Mouse (Mus musculus) MEL (cell line): ENCODE results near the gene Klk1b5. TPM values are rescaled to one million over a fixed set of nuclear protein-coding genes. Genes with fewer than 3 reads are reported as not detected.

ENCODE experiments used
- DNase-seq: peaks from one replicate; pipeline ENCODE4 v3.0.0; 2011; ENCODE audit warnings: low read depth, low spot score
- H3K27ac ChIP-seq: 2 replicates; pipeline ENCODE4 v1.5.1; 2012; ENCODE audit warnings: low read depth, mild to moderate bottlenecking, control low read depth, low read length, moderate library complexity; ENCODE audit not compliant: control insufficient read depth
- H3K27me3 ChIP-seq, 2 experiments: fragments of 150-350 bp in 1 of 2; sonication (generic) in 1 of 2; 2 replicates each; pipeline ENCODE4 v1.6.1; 2012; ENCODE audit warnings: low read length in 2 of 2, mild to moderate bottlenecking in 2 of 2, improper control_type of control experiment in 1 of 2, moderate library complexity in 1 of 2; ENCODE audit not compliant: insufficient read depth in 2 of 2, control insufficient read depth in 1 of 2
- H3K36me3 ChIP-seq, 2 experiments: 2 replicates each; pipeline ENCODE4 v1.6.1; 2012 to 2014; ENCODE audit warnings: low read length in 2 of 2, improper control_type of control experiment in 1 of 2, inconsistent platforms in 1 of 2, mild to moderate bottlenecking in 1 of 2; ENCODE audit not compliant: insufficient read depth in 2 of 2, control insufficient read depth in 1 of 2
- H3K4me1 ChIP-seq, 2 experiments: fragments of 150-350 bp in 1 of 2; sonication (generic) in 1 of 2; 2 replicates each; pipeline ENCODE4 v1.6.1; 2012; ENCODE audit warnings: low read length in 2 of 2, improper control_type of control experiment in 1 of 2, mild to moderate bottlenecking in 1 of 2; ENCODE audit not compliant: insufficient read depth in 2 of 2, control insufficient read depth in 1 of 2
- H3K4me3 ChIP-seq, 2 experiments: fragments of 150-350 bp in 1 of 2; sonication (generic) in 1 of 2; 2 replicates each; pipeline ENCODE4 v1.5.1; 2012; ENCODE audit warnings: low read depth in 2 of 2, low read length in 2 of 2, mild to moderate bottlenecking in 2 of 2, moderate library complexity in 2 of 2, control low read depth in 1 of 2, improper control_type of control experiment in 1 of 2; ENCODE audit not compliant: control insufficient read depth in 1 of 2, insufficient read depth in 1 of 2
- H3K79me2 ChIP-seq: 2 replicates; pipeline ENCODE4 v1.6.1; 2012; ENCODE audit warnings: mild to moderate bottlenecking, low read length, moderate library complexity; ENCODE audit not compliant: control insufficient read depth, poor library complexity, insufficient read depth
- H3K9ac ChIP-seq: 2 replicates; pipeline ENCODE4 v1.6.1; 2012; ENCODE audit warnings: low read depth, mild to moderate bottlenecking, control low read depth, low read length, moderate library complexity; ENCODE audit not compliant: control insufficient read depth, poor library complexity, severe bottlenecking
- H3K9me3 ChIP-seq: fragments of 150-350 bp; sonication (generic); replicated peaks from 2 replicates; pipeline ENCODE4 v1.6.1; 2012; ENCODE audit warnings: mild to moderate bottlenecking, low read length, improper control_type of control experiment, moderate library complexity; ENCODE audit not compliant: insufficient read depth
- CHD1 ChIP-seq: IDR thresholded peaks from 2 replicates; pipeline ENCODE4 v1.6.1; 2012; ENCODE audit warnings: low read depth, mild to moderate bottlenecking, inconsistent platforms, low read length, improper control_type of control experiment
- CHD2 ChIP-seq: IDR thresholded peaks from 2 replicates; pipeline ENCODE4 v1.6.1; 2011; ENCODE audit warnings: low read length, improper control_type of control experiment
- CTCF ChIP-seq, 3 experiments: IDR thresholded peaks in 2 of 3; conservative IDR thresholded peaks in 1 of 3; 2 replicates each; pipeline ENCODE4 v1.5.1; 2011 to 2012; ENCODE audit warnings: low read length in 3 of 3, low read depth in 2 of 3, mild to moderate bottlenecking in 2 of 3, improper control_type of control experiment in 1 of 3, inconsistent platforms in 1 of 3, mixed read lengths in 1 of 3, moderate library complexity in 1 of 3; ENCODE audit not compliant: control insufficient read depth in 1 of 3, insufficient read depth in 1 of 3, poor library complexity in 1 of 3, severe bottlenecking in 1 of 3
- E2F4 ChIP-seq: IDR thresholded peaks from 2 replicates; pipeline ENCODE4 v1.6.1; 2011; ENCODE audit warnings: low read depth, low read length, improper control_type of control experiment, borderline replicate concordance
- ELF1 ChIP-seq: IDR thresholded peaks from 2 replicates; pipeline ENCODE4 v1.6.1; 2014; ENCODE audit warnings: low read depth, mild to moderate bottlenecking, inconsistent platforms, low read length, improper control_type of control experiment, moderate library complexity
- GABPA ChIP-seq: IDR thresholded peaks from 2 replicates; pipeline ENCODE4 v1.6.1; 2012; ENCODE audit warnings: low read depth, mild to moderate bottlenecking, inconsistent platforms, low read length, improper control_type of control experiment, moderate library complexity
- GATA1 ChIP-seq: IDR thresholded peaks from 2 replicates; pipeline ENCODE4 v1.6.1; 2011; ENCODE audit warnings: low read depth, low read length, improper control_type of control experiment
- HCFC1 ChIP-seq: IDR thresholded peaks from 2 replicates; pipeline ENCODE4 v1.6.1; 2012; ENCODE audit warnings: low read depth, mild to moderate bottlenecking, inconsistent platforms, low read length, improper control_type of control experiment, moderate library complexity
- JUND ChIP-seq: IDR thresholded peaks from 2 replicates; pipeline ENCODE4 v1.6.1; 2011; ENCODE audit warnings: low read depth, mild to moderate bottlenecking, improper control_type of control experiment, low read length
- KAT2A ChIP-seq: conservative IDR thresholded peaks from 2 replicates; pipeline ENCODE4 v1.6.1; 2012; ENCODE audit warnings: low read depth, low read length, improper control_type of control experiment, inconsistent platforms
- MAX ChIP-seq: IDR thresholded peaks from 2 replicates; pipeline ENCODE4 v1.6.1; 2011; ENCODE audit warnings: low read length, improper control_type of control experiment
- MEF2A ChIP-seq: IDR thresholded peaks from 2 replicates; pipeline ENCODE4 v1.6.1; 2014; ENCODE audit warnings: low read depth, mild to moderate bottlenecking, inconsistent platforms, low read length, improper control_type of control experiment; ENCODE audit not compliant: poor library complexity, insufficient replicate concordance, severe bottlenecking; ENCODE audit errors: extremely low read depth
- NELFE ChIP-seq: IDR thresholded peaks from 2 replicates; pipeline ENCODE4 v1.6.1; 2011; ENCODE audit warnings: low read depth, low read length, improper control_type of control experiment
- NRF1 ChIP-seq: IDR thresholded peaks from 2 replicates; pipeline ENCODE4 v1.6.1; 2014; ENCODE audit warnings: low read depth, mild to moderate bottlenecking, inconsistent platforms, low read length, improper control_type of control experiment, moderate library complexity; ENCODE audit not compliant: poor library complexity, insufficient read depth, severe bottlenecking
- POLR2A ChIP-seq, 2 experiments: IDR thresholded peaks; 2 replicates each; pipeline ENCODE4 v1.6.1; 2011 to 2012; ENCODE audit warnings: low read length in 2 of 2, mild to moderate bottlenecking in 2 of 2, control low read depth in 1 of 2, improper control_type of control experiment in 1 of 2, low read depth in 1 of 2, moderate library complexity in 1 of 2; ENCODE audit not compliant: control insufficient read depth in 1 of 2, insufficient read depth in 1 of 2, poor library complexity in 1 of 2
- POLR2AphosphoS5 ChIP-seq: IDR thresholded peaks from 2 replicates; pipeline ENCODE4 v1.6.1; 2012; ENCODE audit warnings: low read depth, borderline replicate concordance, mild to moderate bottlenecking, inconsistent platforms, low read length, moderate library complexity, mixed read lengths
- RAD21 ChIP-seq: IDR thresholded peaks from 2 replicates; pipeline ENCODE4 v1.6.1; 2011; ENCODE audit warnings: mild to moderate bottlenecking, low read depth, low read length, improper control_type of control experiment
- RCOR1 ChIP-seq: IDR thresholded peaks from 2 replicates; pipeline ENCODE4 v1.6.1; 2012; ENCODE audit warnings: low read depth, mild to moderate bottlenecking, inconsistent platforms, low read length, improper control_type of control experiment
- SIN3A ChIP-seq: IDR thresholded peaks from 2 replicates; pipeline ENCODE4 v1.6.1; 2012; ENCODE audit warnings: low read length, improper control_type of control experiment, inconsistent platforms
- SMC3 ChIP-seq: IDR thresholded peaks from 2 replicates; pipeline ENCODE4 v1.6.1; 2011; ENCODE audit warnings: low read depth, low read length, improper control_type of control experiment
- TAL1 ChIP-seq: IDR thresholded peaks from 2 replicates; pipeline ENCODE4 v1.6.1; 2012; ENCODE audit warnings: mild to moderate bottlenecking, inconsistent platforms, low read length, moderate library complexity, mixed read lengths
- TBP ChIP-seq: IDR thresholded peaks from 2 replicates; pipeline ENCODE4 v1.8.0; 2011; ENCODE audit warnings: low read depth, low read length, improper control_type of control experiment
- TCF12 ChIP-seq: IDR thresholded peaks from 2 replicates; pipeline ENCODE4 v1.6.1; 2014; ENCODE audit warnings: low read depth, mild to moderate bottlenecking, inconsistent platforms, low read length, improper control_type of control experiment, moderate library complexity
- UBTF ChIP-seq: IDR thresholded peaks from 2 replicates; pipeline ENCODE4 v1.6.1; 2012; ENCODE audit warnings: low read depth, mild to moderate bottlenecking, inconsistent platforms, low read length, improper control_type of control experiment, moderate library complexity, borderline replicate concordance; ENCODE audit not compliant: insufficient read depth
- USF2 ChIP-seq, 2 experiments: IDR thresholded peaks; 2 replicates each; pipeline ENCODE4 v1.6.1; 2011 to 2012; ENCODE audit warnings: improper control_type of control experiment in 2 of 2, low read length in 2 of 2, borderline replicate concordance in 1 of 2, inconsistent platforms in 1 of 2, low read depth in 1 of 2, mild to moderate bottlenecking in 1 of 2; ENCODE audit not compliant: insufficient read depth in 1 of 2
- ZC3H11A ChIP-seq: IDR thresholded peaks from 2 replicates; pipeline ENCODE4 v1.6.1; 2012; ENCODE audit warnings: low read depth, mild to moderate bottlenecking, inconsistent platforms, low read length, improper control_type of control experiment
- ZKSCAN1 ChIP-seq: IDR thresholded peaks from 2 replicates; pipeline ENCODE4 v1.6.1; 2012; ENCODE audit warnings: low read depth, mild to moderate bottlenecking, inconsistent platforms, low read length, improper control_type of control experiment, moderate library complexity
- ZMIZ1 ChIP-seq: IDR thresholded peaks from 2 replicates; pipeline ENCODE4 v1.6.1; 2012; ENCODE audit warnings: low read depth, mild to moderate bottlenecking, inconsistent platforms, low read length, improper control_type of control experiment, moderate library complexity
- polyA plus RNA-seq, 2 experiments: library from polyadenylated mRNA; stranded (reverse) in 1 of 2; unstranded in 1 of 2; fragments of >175 nt in 1 of 2; fragments of >200 nt in 1 of 2; gene quantifications; 2 replicates each; pipeline versions ENCODE4 v1.2.1 to v1.2.4; 2012; ENCODE audit warnings: low replicate concordance in 2 of 2, low read depth in 1 of 2; ENCODE audit not compliant: insufficient read length in 2 of 2, insufficient read depth in 1 of 2, missing spikeins in 1 of 2
- total RNA-seq: library from RNA; depleted of rRNA; stranded (reverse); fragments of 300-350 nt; gene quantifications from 2 replicates; pipeline ENCODE4 v1.2.3, GENCODE M21; 2012

Gene Klk1b5
- total and polyA plus RNA-seq, 3 experiments, result not detected

DNA sequence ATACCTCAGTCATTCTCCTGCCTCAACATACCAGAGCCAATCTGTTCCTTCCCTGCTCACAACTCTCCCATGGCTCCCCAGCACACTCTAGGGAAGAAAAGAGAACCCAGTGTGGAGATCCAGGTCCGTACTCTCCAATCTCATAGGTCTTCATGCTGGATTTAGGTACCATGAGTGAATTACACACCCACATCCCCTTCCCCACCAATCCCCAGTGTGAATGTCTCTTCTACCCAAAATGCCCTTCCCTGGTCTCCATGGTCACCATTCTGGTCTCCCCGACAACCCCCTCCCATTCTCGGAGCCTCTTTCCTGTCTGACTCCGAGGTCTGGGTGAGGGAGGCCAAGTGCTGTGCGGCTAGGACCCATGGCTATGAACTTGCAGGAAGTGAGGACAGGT is 45.4 kb downstream of the Klk1b5 start, which contains the start of gene Gm15517:
Gm15517 (plus strand) TSS at position 301 of the 400 bp plus-strand sequence.
- H3K36me3 ChIP-seq, result no peaks in the 10 kb centered on the region
- no peak within 1 kb of the TSS for H3K9ac ChIP-seq
- no peak for TF ChIP-seq ZMIZ1
- TF ChIP-seq RCOR1, result no peak
- TF ChIP-seq NRF1, result no peak
- no peak for TF ChIP-seq POLR2AphosphoS5
- no peak for TF ChIP-seq ELF1
- no peak for TF ChIP-seq CHD2
- TF ChIP-seq ZKSCAN1, result no peak
- TF ChIP-seq USF2 (IDR thresholded peaks at IDR 0.05; ENCODE audit: borderline replicate concordance in 1 of 2, insufficient read depth in 1 of 2, low read depth in 1 of 2, low read length in 2 of 2), result no peak
- TF ChIP-seq GATA1, result no peak
- no peak for TF ChIP-seq NELFE
- no peaks in the 10 kb centered on the region for H3K79me2 ChIP-seq
- H3K4me1 ChIP-seq, result no peaks in the 10 kb centered on the region
- no peaks in the 10 kb centered on the region for H3K27me3 ChIP-seq
- no peaks in the 10 kb centered on the region for H3K9me3 ChIP-seq
- no peak within 1 kb of the TSS for H3K4me3 ChIP-seq
- no peak within 1 kb of the TSS for H3K27ac ChIP-seq
- DNase-seq, result no peak

DNA sequence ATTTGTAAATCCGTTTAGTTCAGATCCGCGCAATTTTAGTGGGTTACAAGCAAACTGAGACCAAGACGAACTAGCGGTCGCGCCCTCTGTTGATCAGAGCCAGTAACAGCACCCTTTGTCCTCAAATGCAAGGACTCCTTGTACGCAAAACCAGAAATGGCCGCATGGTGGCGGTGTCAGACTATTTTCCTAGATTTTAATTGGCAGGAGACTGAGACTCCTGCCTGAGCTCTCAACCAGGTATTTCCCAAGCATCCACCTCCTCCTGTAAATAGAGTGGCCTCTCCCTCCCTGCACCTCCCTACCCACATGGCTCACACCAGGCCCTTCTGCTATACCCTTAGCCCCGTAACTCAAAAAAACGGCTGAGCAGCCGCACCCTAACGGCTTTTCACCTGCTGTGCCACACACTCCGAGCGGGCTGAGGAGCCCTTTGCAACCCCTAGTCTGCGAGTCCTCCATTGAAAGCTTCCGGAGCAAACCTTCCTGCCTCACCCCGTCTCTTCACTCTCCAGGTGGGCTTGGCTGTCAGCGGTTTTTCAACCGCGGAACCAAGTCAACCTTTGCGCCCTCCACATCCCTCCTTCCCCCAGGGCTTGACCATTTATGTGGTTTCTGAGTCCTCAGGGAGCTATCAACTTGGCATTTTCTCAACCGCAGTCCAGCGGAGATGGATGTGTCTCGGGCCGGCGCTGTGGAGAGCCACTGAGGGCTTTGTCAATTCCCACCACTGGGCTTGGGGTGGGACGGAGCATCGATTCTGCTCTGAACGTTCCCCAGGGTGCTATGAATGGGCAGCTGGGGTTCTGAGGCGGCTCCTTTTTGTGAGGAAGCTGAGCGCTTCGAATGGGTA is 47.3 kb downstream of the Klk1b5 start:
- peak; percentile 88 for DNase-seq
- no peaks in the 10 kb centered on the region for H3K4me1 ChIP-seq
- TF ChIP-seq GABPA, result no peak
- TF ChIP-seq USF2 (IDR thresholded peaks at IDR 0.05; ENCODE audit: borderline replicate concordance in 1 of 2, insufficient read depth in 1 of 2, low read depth in 1 of 2, low read length in 2 of 2), result no peak
- no peak for TF ChIP-seq E2F4
- peak; percentile 95 for TF ChIP-seq SMC3
- no peak for TF ChIP-seq TAL1
- TF ChIP-seq MAX, result no peak
- no peak for TF ChIP-seq JUND
- no peak for TF ChIP-seq MEF2A
- peak; percentile 91 for TF ChIP-seq ZC3H11A
- TF ChIP-seq TCF12, result no peak
- TF ChIP-seq RCOR1, result 0 out of 2 replicates have a peak, but pooled peaks have one; percentile 27
- TF ChIP-seq POLR2AphosphoS5, result no peak
- no peak for TF ChIP-seq KAT2A
- TF ChIP-seq ZMIZ1, result no peak
- TF ChIP-seq SIN3A, result peak; percentile 39; the same call in 1 of the 2 replicates
- no peak for TF ChIP-seq TBP
- TF ChIP-seq RAD21, result peak; percentile 88
- no peak for TF ChIP-seq UBTF
- no peak for TF ChIP-seq NELFE
- no peak for TF ChIP-seq HCFC1
- TF ChIP-seq CHD2, result no peak
- TF ChIP-seq CTCF (IDR thresholded peaks at IDR 0.05 in 2 of 3, conservative IDR thresholded peaks at IDR 0.05 in 1 of 3; ENCODE audit: control insufficient read depth in 1 of 3, insufficient read depth in 1 of 3, low read depth in 2 of 3, low read length in 3 of 3, poor library complexity in 1 of 3, severe bottlenecking in 1 of 3), result peak; percentile 85 to 95 (median 92)
- no peak for TF ChIP-seq POLR2A (IDR thresholded peaks at IDR 0.05; ENCODE audit: control insufficient read depth in 1 of 2, insufficient read depth in 1 of 2, low read depth in 1 of 2, low read length in 2 of 2, poor library complexity in 1 of 2)
- TF ChIP-seq CHD1, result no peak
- TF ChIP-seq GATA1, result no peak
- TF ChIP-seq, all 39 proteins: peak for 6
- no peaks in the 10 kb centered on the region for H3K27me3 ChIP-seq
- H3K9ac ChIP-seq, result no peak overlapping the region
- no peak overlapping the region for H3K27ac ChIP-seq
- no peaks in the 10 kb centered on the region for H3K36me3 ChIP-seq
- no peaks in the 10 kb centered on the region for H3K9me3 ChIP-seq
- H3K4me3 ChIP-seq, result no peak overlapping the region
- H3K79me2 ChIP-seq, result no peaks in the 10 kb centered on the region
